Mouse (Mus musculus): Measurements from ENCODE around the gene Cdc42ep3. TPM values are rescaled to one million over a fixed set of nuclear protein-coding genes. Genes with fewer than 3 reads are reported as not detected.

Gene Cdc42ep3
- 47.4 and 47.5 TPM in 2 replicates for polyA plus RNA-seq (2015; fragmentation: Nextera tagmentation; extraction: Ambion mirVana)

DNA sequence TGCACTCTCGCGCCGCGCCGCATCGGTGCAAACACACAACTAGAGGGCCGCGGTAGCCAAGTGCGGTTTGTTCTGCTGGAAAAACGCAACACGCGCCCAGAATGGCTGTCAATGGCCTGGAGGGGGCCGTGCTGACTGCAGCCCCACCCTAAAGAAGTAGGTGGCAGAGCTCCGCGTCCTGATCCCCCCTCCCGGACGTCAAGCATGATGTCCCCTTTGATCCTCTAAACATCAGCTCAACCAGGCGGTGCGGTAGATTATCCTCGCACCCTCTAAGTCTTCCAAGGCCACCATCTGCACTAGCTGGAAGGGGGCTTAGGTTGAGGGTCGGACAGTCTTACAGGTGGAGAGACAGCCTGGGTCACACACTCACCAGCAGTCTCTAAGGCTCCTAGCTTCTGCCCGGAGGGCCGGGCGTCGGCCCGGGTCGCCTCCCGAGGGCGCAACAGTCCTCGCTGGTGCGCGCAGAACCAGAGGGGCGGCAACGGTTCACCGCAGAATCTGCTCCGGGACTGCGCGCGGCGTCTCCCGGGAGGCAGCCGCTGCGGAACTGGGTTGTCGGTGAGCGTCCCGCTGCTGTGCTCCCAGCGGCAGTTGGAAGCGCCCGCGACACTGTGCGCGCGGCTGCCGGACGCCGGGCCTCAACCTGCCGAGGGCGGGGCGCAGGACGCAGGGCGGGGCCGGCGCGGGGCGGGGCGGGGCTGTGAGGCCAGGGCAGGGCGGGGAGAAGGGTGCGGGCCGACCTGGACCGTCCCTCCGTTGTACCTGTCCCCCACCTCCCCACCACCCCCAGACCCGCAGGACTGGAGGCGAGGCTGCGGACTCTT is at the start of gene Cdc42ep3:
Gene Cdc42ep3 (minus strand): TSS at position 648 of the 827 bp plus-strand sequence.
- H3K9me3 ChIP-seq = no peaks in the 10 kb centered on the region
- under 1% methylated on average over 64 of the region's 74 CpGs for WGBS
- H3K4me2 ChIP-seq = peak within 1 kb of the TSS; percentile 81
- H3K27ac ChIP-seq (replicated peaks) = peak within 1 kb of the TSS; percentile 96
- no peaks in the 10 kb centered on the region for H3K36me3 ChIP-seq
- peak within 1 kb of the TSS; percentile 64 for H3K4me3 ChIP-seq
- ATAC-seq (ENCODE audit: low FRiP score, low read depth) = peak; percentile 84
- H3K4me1 ChIP-seq (replicated peaks) = peaks cover 31% of the 10 kb centered on the region
- H3K27me3 ChIP-seq = no peaks in the 10 kb centered on the region
- peak within 1 kb of the TSS; percentile 73 for H3K9ac ChIP-seq

DNA sequence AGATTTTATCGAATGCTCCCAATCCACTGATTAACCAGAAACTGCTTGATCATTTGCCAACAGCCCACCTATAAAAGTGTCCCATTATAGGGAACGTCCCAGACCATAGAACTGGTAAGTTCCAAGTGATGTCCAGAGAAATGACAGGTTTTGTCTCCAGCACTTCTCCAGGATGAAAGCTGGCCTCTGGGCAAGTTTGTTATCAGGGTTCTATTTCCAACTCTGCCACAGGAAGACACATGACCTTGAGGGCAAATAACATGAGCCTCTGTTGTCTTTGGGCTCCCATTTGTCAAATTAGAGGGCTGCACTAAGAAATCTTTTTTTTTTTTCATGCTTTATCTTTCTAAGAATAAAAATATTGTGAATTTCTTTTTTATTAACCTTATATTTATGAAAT is 45.5 kb upstream of the Cdc42ep3 start:
- ATAC-seq (ENCODE audit: low FRiP score, low read depth) = no peak

DNA sequence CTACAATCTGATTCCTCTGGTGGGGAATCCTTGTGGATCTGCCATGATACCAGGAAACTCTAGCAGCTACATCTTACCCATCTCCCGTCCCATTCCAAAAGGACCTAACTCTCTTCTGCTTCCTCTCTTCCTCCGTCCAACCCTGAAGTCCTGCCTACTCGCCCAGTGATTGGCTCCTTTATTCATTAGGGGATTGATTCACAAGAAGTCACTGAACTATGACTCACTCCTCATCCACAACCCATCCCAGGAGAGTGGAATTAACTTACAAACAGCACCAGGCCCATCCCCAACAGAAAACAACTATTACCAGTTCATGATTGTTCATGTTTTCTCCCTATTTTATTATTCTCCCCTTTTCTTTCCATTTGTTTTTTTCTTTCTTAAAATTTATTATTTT is 43.5 kb upstream of the Cdc42ep3 start:
- Histone ChIP-seq H3K9me3 (no peaks in the 10 kb centered on the region), H3K4me1 (replicated peaks) (no peaks in the 10 kb centered on the region), H3K27me3 (no peaks in the 10 kb centered on the region), H3K27ac (replicated peaks) (no peak overlapping the region), H3K9ac (no peak overlapping the region), H3K4me3 (no peak overlapping the region), H3K36me3 (no peaks in the 10 kb centered on the region), H3K4me2 (no peak overlapping the region)
- ATAC-seq (ENCODE audit: low FRiP score, low read depth) = no peak
- 75% methylated on average over 3 of the region's 3 CpGs for WGBS

More for the DNA sequence above, 45.5 kb upstream of the Cdc42ep3 start:
- H3K27me3 ChIP-seq = no peaks in the 10 kb centered on the region
- H3K9ac ChIP-seq = no peak overlapping the region
- 91% methylated on average over 2 of the region's 2 CpGs for WGBS
- no peaks in the 10 kb centered on the region for H3K36me3 ChIP-seq
- H3K4me3 ChIP-seq = no peak overlapping the region
- H3K4me2 ChIP-seq = no peak overlapping the region
- H3K4me1 ChIP-seq (replicated peaks) = no peaks in the 10 kb centered on the region
- no peaks in the 10 kb centered on the region for H3K9me3 ChIP-seq
- no peak overlapping the region for H3K27ac ChIP-seq (replicated peaks)

DNA sequence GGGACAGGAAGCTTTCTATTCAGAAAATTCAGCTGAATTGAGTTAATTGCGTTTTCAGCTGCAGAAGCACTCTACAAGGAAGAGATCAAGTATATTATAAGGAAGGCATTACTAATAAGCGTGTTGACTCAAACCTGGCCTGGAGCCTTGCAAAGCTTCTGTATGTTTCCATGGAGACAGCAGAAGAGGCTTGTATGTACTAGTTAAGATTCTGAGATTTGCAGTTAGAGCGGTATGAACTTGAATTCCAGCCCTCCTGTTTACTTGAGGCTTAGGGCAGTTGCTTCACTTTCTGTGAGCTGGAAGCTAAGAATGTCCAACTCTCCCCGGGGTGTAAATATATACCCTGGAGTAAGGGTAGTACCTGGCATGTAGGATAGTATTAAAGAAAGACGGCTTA is 39.9 kb upstream of the Cdc42ep3 start:
- Histone ChIP-seq H3K9ac (no peak overlapping the region), H3K4me1 (replicated peaks) (no peaks in the 10 kb centered on the region), H3K27ac (replicated peaks) (no peak overlapping the region), H3K9me3 (no peaks in the 10 kb centered on the region), H3K36me3 (no peaks in the 10 kb centered on the region), H3K4me2 (no peak overlapping the region), H3K27me3 (no peaks in the 10 kb centered on the region), H3K4me3 (no peak overlapping the region)
- no peak for ATAC-seq (ENCODE audit: low FRiP score, low read depth)
- WGBS = 80% methylated on average over 5 of the region's 5 CpGs

DNA sequence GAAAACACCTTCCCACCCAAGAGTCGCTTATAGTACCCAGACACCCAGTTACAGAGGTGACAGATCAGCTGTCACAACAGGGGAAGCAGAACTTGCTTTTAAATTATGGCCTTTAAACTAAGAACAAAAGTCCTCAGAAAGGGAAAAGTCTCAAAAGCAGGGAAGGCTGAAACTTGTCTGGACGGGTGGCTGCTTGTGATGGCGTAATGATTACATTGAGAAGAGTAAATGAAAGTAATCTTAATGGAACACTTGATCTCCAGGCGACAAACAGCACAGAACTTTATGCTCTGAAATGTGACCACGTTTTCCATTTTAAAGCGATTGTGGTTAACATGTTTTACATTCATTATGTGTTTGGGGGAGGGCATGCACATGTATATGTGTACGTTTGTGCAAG is 39.0 kb upstream of the Cdc42ep3 start:
- no peak for ATAC-seq (ENCODE audit: low FRiP score, low read depth)
- Histone ChIP-seq H3K27me3 (no peaks in the 10 kb centered on the region), H3K4me3 (no peak overlapping the region), H3K9me3 (no peaks in the 10 kb centered on the region), H3K27ac (replicated peaks) (no peak overlapping the region), H3K36me3 (no peaks in the 10 kb centered on the region), H3K4me1 (replicated peaks) (no peaks in the 10 kb centered on the region), H3K9ac (no peak overlapping the region), H3K4me2 (no peak overlapping the region)
- 82% methylated on average over 7 of the region's 7 CpGs for WGBS

DNA sequence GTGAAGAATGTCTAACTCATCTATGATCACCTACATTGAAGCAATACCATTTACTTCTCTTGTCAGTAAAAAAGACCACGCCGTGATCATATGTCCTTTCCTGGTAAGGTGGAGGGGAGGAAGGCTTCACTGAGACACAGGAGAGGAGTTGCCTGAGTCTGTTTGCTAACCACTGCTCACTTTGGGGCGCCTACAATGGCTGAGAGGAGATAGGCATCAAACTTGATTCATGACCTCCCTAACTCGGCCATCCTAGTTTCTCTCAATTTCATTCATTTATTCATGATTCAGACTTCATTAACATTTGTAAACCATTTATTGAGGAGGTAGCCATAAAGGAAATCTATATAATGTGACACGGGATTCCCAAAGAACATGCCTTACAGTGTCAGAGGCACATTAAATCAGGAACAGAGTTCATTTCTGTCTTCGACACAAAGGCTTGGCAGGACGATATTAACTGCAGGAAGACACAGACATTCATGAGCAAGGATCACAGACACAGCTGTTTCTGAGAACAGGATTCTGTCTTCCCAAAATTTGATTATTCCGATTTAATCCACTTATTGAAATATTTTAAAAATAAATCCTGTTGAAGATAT is 32.7 kb upstream of the Cdc42ep3 start:
- Histone ChIP-seq H3K27me3 (no peaks in the 10 kb centered on the region), H3K4me1 (replicated peaks) (no peaks in the 10 kb centered on the region), H3K9ac (no peak overlapping the region), H3K27ac (replicated peaks) (no peak overlapping the region), H3K9me3 (no peaks in the 10 kb centered on the region), H3K4me3 (no peak overlapping the region), H3K4me2 (no peak overlapping the region), H3K36me3 (no peaks in the 10 kb centered on the region)
- 55% methylated on average over 8 of the region's 8 CpGs for WGBS
- ATAC-seq (ENCODE audit: low FRiP score, low read depth) = no peak

DNA sequence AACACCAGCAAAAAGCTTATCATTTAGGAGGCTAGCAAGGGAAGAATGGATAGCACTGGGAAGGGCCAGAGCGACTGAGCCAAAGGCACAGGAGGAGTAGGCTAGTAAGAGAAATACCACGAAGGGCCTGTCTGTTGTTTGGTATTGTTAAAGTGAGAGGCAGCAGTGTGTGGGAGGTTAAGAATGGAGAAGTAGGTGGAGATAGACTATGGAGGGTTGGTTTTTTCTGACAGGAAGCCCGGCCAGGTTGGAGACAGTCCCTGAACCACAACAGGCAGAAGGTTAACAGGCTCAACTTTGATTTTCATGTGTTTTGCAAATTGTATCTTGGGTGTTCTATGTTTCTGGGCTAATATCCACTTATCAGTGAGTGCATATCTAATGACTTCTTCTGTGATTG is 26.6 kb upstream of the Cdc42ep3 start:
- Histone ChIP-seq H3K4me3 (no peak overlapping the region), H3K27me3 (no peaks in the 10 kb centered on the region), H3K9ac (no peak overlapping the region), H3K4me2 (no peak overlapping the region), H3K4me1 (replicated peaks) (no peaks in the 10 kb centered on the region), H3K27ac (replicated peaks) (no peak overlapping the region), H3K9me3 (no peaks in the 10 kb centered on the region), H3K36me3 (no peaks in the 10 kb centered on the region)
- no peak for ATAC-seq (ENCODE audit: low FRiP score, low read depth)
- 75% methylated on average over 3 of the region's 3 CpGs for WGBS

DNA sequence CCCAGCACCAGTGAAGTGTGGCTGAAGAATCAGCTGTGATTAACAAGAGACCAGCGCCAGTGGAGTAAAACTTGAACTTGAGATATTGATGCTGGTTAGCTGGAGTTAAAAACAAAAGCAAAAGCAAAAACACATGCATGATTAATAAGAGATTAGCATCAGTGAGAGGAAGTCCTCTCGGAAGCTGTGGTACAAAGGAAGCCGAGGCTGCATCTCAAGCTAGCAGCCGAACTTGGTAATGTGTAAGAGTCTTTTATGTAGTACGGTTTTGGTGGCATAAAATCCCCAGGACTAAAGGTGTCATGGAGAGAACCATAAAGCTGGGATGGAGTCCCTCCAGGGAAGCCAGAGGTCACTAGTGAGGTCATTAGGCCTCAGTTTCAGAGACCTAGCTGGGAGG is 24.3 kb upstream of the Cdc42ep3 start:
- WGBS = 78% methylated on average over 5 of the region's 5 CpGs
- Histone ChIP-seq H3K27me3 (no peaks in the 10 kb centered on the region), H3K9me3 (no peaks in the 10 kb centered on the region), H3K27ac (replicated peaks) (no peak overlapping the region), H3K4me2 (no peak overlapping the region), H3K36me3 (no peaks in the 10 kb centered on the region), H3K4me3 (no peak overlapping the region), H3K4me1 (replicated peaks) (no peaks in the 10 kb centered on the region), H3K9ac (no peak overlapping the region)
- ATAC-seq (ENCODE audit: low FRiP score, low read depth) = no peak

DNA sequence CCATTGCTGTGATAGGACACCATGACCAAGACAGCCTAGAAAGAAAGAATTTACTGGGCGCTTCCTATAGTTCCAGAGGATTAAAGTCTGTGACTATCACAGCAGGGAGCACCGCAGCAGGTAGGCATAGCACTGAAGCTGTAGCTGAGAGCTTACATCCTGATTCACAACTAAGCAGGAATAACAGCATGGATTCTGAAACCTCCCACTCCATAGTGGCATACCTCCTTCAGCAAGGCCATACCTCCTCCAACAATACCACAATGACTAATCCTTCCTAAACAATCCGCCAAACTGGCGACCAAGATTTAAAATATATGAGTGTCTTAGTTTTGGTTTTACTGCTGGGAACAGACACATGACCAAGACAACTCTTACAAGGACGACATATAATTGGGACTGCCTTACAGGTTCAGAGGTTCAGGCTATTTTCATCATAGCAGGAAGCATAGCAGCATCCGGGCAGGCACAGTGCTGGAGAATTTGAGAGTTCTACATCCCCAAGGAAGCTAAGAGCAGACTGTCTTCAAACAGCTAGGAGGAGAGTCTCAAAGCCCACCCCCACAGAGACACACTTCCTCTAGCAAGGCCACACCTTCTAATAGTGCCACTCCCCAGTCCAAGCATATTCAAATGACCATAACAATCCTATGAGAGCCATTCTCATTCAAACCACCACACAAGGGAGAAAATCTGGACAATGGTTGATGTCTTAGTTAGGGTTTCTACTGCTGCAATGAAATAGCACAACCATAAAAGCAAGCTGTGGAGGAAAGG is 21.7 kb upstream of the Cdc42ep3 start:
- Histone ChIP-seq H3K4me1 (replicated peaks) (no peaks in the 10 kb centered on the region), H3K9ac (no peak overlapping the region), H3K36me3 (no peaks in the 10 kb centered on the region), H3K27ac (replicated peaks) (no peak overlapping the region), H3K9me3 (no peaks in the 10 kb centered on the region), H3K4me3 (no peak overlapping the region), H3K4me2 (no peak overlapping the region), H3K27me3 (no peaks in the 10 kb centered on the region)
- no peak for ATAC-seq (ENCODE audit: low FRiP score, low read depth)
- WGBS = 71% methylated on average over 6 of the region's 6 CpGs

DNA sequence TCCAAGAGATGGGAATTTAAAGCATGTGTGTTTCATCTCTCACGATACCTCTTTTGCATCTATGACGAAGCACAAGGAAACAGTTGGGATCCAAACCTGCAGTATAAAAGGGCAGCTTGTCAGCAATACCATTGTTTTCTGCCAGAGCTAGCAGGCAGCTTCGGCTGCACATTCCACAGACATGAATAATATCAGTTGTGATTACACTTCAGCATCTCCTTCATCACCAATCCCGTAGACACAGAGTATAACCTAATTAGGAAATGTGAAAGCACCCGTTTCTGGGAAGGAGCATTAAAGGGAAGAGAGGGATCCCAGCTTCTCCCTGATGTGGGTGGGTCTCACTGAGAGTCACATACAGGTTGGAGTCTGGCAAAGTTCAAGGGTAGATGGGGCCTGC is 18.1 kb upstream of the Cdc42ep3 start:
- ATAC-seq (ENCODE audit: low FRiP score, low read depth) = no peak
- Histone ChIP-seq H3K9ac (no peak overlapping the region), H3K9me3 (no peaks in the 10 kb centered on the region), H3K4me3 (no peak overlapping the region), H3K4me1 (replicated peaks) (no peaks in the 10 kb centered on the region), H3K4me2 (no peak overlapping the region), H3K27me3 (no peaks in the 10 kb centered on the region), H3K27ac (replicated peaks) (no peak overlapping the region), H3K36me3 (no peaks in the 10 kb centered on the region)
- 71% methylated on average over 5 of the region's 5 CpGs for WGBS

DNA sequence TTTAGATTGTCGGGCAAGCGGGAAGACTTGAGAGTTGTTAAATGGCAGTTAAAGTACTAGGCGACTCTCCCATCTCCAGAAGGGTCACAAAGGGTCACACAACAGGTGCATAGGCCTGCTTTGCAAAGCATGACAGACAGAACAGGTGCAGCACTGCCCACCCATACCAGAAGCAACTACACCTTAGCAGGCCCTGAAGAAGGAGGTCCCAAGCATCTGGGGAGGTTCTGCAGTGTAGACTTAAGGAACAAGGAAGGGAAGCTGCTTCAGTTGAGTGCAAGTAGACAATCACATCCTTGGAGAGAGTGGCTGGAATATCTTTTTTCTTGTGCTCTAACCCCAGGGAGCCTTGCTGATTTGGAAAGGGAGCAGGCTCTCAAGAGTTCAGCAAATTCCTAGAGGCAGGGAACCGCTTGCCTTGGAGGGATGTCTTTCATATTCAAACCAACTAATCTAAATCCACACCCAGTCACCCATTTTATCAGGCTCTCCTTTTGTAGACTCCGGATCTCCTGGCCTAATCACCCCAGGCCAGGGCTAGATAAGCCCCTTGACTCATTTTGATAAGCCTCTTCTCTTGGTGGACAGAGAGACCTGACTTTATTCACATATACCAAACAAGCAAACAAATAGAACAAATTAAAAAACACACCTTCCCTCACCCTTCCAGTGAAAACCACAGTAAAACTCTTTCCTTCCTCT is 10.0 kb upstream of the Cdc42ep3 start:
- no peaks in the 10 kb centered on the region for H3K4me1 ChIP-seq (replicated peaks)
- H3K27ac ChIP-seq (replicated peaks) = no peak overlapping the region
- 43% methylated on average over 5 of the region's 5 CpGs for WGBS
- H3K27me3 ChIP-seq = no peaks in the 10 kb centered on the region
- no peaks in the 10 kb centered on the region for H3K9me3 ChIP-seq
- no peak overlapping the region for H3K9ac ChIP-seq
- no peak for ATAC-seq (ENCODE audit: low FRiP score, low read depth)
- no peak overlapping the region for H3K4me2 ChIP-seq
- H3K36me3 ChIP-seq = no peaks in the 10 kb centered on the region
- no peak overlapping the region for H3K4me3 ChIP-seq

Data from hindbrain, embryonic 15.5 days (tissue).